Mouse (Mus musculus) ES-Bruce4 (cell line): Measurements from ENCODE around the gene Tspan10.

Experiments
- CTCF ChIP-seq: IDR thresholded peaks from one replicate; pipeline ENCODE4 v1.8.1; 2011; ENCODE audit warnings: low read depth, low read length
- EP300 ChIP-seq: IDR thresholded peaks from 2 replicates; pipeline ENCODE4 v1.6.1; 2011; ENCODE audit warnings: low read depth, low read length; ENCODE audit not compliant: insufficient read depth
- POLR2A ChIP-seq: IDR thresholded peaks from one replicate; pipeline ENCODE4 v1.8.1; 2011; ENCODE audit warnings: low read length; ENCODE audit not compliant: insufficient read depth

DNA sequence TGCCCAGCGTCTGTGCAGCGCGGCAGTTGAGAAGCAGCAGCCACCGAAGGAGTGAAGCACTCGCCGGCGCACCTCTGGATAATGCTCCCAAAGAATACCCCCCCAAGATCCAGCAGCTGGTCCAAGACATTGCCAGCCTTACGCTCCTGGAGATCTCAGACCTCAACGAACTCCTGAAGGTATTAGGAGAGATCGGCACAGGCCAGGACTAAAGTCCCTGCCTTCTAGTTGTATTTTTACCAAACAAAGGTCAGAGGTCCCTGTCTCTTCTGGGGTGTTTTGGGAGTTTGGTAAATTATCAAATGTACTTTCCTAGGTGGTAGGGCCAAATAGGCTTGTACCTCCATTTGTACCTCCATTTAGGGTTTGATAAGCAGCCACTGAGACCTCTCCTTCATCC is 42.8 kb downstream of the Tspan10 start:
- TF ChIP-seq POLR2A (no peak), CTCF (no peak), EP300 (no peak)
